Mouse (Mus musculus): ENCODE results near the gene Tln1.

GRCm38 (mm10) chr4:43582241-43582640 lies 19.8 kb upstream of the Tln1 start:
- TF ChIP-seq POLR2A (IDR thresholded peaks at IDR 0.05; ENCODE audit: extremely low read depth, insufficient read depth, low read length) (no peak), CTCF (IDR thresholded peaks at IDR 0.05; ENCODE audit: low read depth, low read length) (no peak)
